Mouse (Mus musculus) G1E (cell line): ENCODE measurements around the gene Pip5k1c.

ENCODE experiments used
- CTCF ChIP-seq: IDR thresholded peaks from 2 replicates; pipeline ENCODE4 v1.5.1; 2012; ENCODE audit warnings: low read depth, low read length, inconsistent platforms, mixed read lengths
- GATA1 ChIP-seq: IDR thresholded peaks from 2 replicates; pipeline ENCODE4 v1.6.1; 2012; ENCODE audit warnings: borderline replicate concordance, low read length, inconsistent platforms, mixed read lengths

DNA sequence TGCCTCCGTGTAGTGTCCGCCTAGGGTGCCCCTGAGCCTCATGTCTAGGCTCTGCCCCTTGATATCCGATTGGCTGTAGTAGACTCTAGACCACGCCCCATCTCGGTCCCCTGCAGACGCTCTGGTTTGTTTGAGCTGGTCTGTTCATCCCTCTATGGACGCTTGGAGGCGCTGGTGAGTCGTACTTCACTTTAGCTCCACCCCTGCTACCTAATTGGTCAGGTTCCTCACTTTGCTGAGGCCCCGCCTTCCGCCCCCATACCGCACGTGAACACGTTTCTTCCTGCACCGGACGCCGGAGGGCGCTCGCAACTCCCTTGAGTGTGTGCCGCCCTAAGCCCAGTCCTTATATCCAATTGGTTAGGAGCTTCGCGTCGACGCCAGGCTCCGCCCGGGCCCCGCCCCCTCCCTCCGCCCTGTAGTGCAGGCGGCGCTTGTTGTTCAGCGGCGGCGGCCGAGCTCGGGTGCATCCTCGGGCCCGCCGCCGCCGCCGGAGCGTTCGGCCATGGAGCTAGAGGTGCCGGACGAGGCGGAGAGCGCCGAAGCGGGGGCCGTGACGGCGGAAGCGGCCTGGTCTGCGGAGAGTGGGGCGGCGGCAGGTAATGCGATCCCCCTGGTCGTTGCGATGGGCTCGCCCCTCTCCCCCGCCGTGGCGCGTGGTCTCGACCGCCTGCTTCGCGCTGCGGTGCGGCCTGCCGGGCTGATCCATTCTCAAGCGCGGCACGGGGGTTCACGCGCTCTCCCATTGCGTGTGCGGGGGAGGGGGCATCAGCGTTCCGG lies at the start of gene Pip5k1c:
- TF ChIP-seq CTCF (peak; percentile 81), GATA1 (no peak)
